Mouse (Mus musculus): ENCODE data around the gene Rpl35a. TPM values are rescaled to one million over a fixed set of nuclear protein-coding genes. Genes with fewer than 3 reads are reported as not detected.

Rpl35a gene
- polyA plus RNA-seq, 1 experiment from 2014 or later: 769 TPM

DNA sequence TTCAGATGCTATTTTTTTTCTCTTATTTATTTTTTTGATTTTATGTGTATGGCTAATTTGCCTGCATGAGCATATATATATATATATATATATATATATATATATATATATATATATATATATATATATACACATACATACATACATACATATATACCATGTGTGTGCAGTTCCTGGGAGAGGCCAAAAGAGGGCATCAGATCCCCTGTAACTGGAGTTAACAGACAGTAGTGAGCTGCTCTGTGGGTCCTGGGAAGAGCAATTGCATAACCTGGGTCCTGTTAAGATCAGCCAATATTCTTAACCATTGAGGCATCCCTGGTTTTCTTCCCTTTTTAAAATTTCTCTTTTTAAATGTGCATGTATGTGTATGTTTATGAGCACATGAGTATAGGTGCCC, 14.7 kb downstream of the Rpl35a start:
- no peak for ATAC-seq

DNA sequence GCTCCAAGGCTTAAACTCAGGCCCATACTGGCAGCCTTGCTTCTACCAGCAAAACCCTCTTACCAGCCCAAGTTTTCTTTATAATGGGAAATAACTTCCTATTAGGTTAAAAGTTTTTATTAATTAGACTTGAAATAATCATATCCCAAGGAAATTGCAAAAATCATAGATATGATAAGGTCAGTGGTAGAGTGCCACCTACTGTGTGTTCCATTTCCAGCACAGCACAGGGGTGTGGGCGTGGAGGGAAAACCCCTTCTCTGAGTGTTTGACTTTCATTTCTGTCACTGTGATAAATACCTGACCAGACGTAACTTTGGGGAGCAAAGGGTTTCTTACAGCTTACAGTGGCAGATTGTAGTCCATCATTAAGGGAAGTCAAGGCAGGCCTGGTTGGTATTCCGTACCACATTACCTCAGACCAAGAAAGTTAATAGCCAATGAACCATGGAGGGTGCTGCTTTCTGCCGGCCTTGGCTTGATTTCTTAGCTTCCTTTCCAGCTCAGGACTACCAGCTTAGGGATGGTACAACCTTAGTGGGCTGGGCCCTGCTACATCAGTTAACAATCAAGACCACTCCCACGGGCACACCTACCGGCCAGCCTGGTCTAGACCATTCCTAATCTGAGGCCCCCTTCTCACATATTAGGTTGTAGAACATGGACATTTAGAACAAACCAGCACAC, 16.8 kb downstream of the Rpl35a start:
- ATAC-seq: no peak

More for the DNA sequence above, 14.7 kb downstream of the Rpl35a start:
- CTCF ChIA-PET: interaction anchor here (1.0 kb wide), 1 partner anchor 13 kb away, joined by 3 read pairs; no protein-coding TSS in a partner anchor
- no peaks in the 10 kb centered on the region for H3K27me3 ChIP-seq
- in situ Hi-C loops (cut with MboI; ENCODE audit: low pct_unique_long_range_greater_than_20kb): loop anchor here (5.0 kb wide), 1 partner anchor 81 kb away; no protein-coding TSS in a partner anchor
- DNase-seq (ENCODE audit: low read depth, low spot score): no peak
- POLR2A ChIA-PET: no interaction called here
- TF ChIP-seq CTCF (IDR thresholded peaks at IDR 0.05): no peak

DNA sequence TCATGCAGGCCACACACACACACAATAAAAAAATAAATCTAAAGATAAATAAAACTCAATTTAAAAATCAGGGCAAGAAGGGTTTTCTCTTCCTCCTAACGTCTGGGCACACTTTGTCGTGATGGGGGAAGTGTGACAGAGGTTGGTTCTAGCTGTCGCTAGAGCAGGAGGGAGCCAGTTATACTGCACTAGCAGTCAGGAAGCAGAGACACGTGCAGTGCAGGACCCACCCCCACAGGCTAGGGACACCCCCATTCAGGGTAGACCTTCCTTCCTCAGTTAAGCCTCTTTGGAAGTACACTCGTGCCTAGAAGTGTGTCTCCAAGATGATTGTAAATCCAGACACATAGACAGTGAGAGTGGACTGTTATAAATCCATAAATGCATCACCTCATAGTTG, 18.7 kb downstream of the Rpl35a start:
- TF ChIP-seq CTCF (IDR thresholded peaks at IDR 0.05): no peak
- no peaks in the 10 kb centered on the region for H3K27me3 ChIP-seq
- in situ Hi-C loops (cut with MboI; ENCODE audit: low pct_unique_long_range_greater_than_20kb): loop anchor here (5.0 kb wide), 1 partner anchor 77 kb away; no protein-coding TSS in a partner anchor
- DNase-seq (ENCODE audit: low read depth, low spot score) (no peak), ATAC-seq (no peak)
- ChIA-PET POLR2A (no interaction called here), CTCF (no interaction called here)

More for the DNA sequence above, 16.8 kb downstream of the Rpl35a start:
- ChIA-PET POLR2A (no interaction called here), CTCF (no interaction called here)
- no peak for TF ChIP-seq CTCF (IDR thresholded peaks at IDR 0.05)
- in situ Hi-C loops (cut with MboI; ENCODE audit: low pct_unique_long_range_greater_than_20kb): loop anchor here (5.0 kb wide), 1 partner anchor 79 kb away; no protein-coding TSS in a partner anchor
- H3K27me3 ChIP-seq: no peaks in the 10 kb centered on the region
- DNase-seq (ENCODE audit: low read depth, low spot score): no peak

DNA sequence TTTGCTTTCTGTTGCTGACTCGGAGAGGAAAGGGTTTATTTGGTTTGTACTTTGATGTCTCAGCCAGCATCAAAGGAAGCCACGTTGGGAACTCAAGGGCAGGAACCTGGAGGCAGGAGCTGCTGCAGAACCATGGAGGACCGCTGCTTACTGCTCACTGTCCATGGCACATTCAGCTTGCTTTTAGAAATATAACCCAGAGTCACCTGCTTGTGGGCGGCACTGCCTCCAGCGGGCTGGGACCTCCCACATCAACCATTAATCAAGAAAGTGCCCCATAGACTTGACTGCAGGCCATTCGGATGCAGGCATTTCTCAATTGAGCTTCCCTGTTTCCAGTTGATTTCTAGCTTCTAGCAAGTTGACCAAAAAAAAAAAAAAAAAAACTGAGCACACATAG, 19.8 kb downstream of the Rpl35a start:
- DNase-seq (ENCODE audit: low read depth, low spot score) (no peak), ATAC-seq (no peak)
- ChIA-PET CTCF (interaction anchor here (1.1 kb wide), 1 partner anchor 117 kb away, joined by 3 read pairs; no protein-coding TSS in a partner anchor), POLR2A (interaction anchor here (0.6 kb wide), 1 partner anchor 525 kb away, joined by 6 read pairs; no protein-coding TSS in a partner anchor)
- in situ Hi-C loops (cut with MboI; ENCODE audit: low pct_unique_long_range_greater_than_20kb): no loop called here
- TF ChIP-seq CTCF (IDR thresholded peaks at IDR 0.05): no peak
- no peaks in the 10 kb centered on the region for H3K27me3 ChIP-seq

DNA sequence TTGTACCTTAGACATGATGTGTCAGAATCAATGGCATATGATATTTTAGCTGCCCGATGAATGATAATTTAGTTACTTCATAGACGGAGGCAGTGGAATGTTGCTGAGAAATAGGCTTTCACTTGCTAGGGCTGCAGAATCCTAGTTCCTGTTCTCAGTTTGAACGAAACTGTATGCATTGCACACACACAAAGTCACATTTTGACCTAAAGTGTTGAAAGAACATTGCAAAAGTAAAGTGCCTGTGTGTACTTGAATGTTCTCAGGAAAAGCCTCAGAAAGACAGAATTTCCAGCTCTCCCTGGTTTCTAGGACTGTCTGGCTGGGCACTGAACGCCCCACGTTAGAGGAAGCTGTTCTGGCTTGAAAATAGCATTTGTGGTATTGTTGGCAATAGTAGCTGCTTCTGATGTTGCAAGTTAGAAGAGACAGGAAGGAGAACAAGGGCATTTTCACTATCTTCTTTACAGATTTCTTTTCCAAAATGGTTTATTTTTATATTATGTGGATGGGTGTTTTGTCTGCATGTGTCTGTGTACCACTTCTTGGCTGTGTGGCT, 20.9 kb downstream of the Rpl35a start:
- no peaks in the 10 kb centered on the region for H3K27me3 ChIP-seq
- POLR2A ChIA-PET: no interaction called here
- CTCF ChIA-PET: interaction anchor here (1.1 to 1.4 kb wide), 3 partner anchors 73 to 116 kb away, joined by 3 read pairs; no protein-coding TSS in a partner anchor
- DNase-seq (ENCODE audit: low read depth, low spot score) (no peak), ATAC-seq (no peak)
- in situ Hi-C loops (cut with MboI; ENCODE audit: low pct_unique_long_range_greater_than_20kb): no loop called here
- TF ChIP-seq CTCF (IDR thresholded peaks at IDR 0.05): no peak

DNA sequence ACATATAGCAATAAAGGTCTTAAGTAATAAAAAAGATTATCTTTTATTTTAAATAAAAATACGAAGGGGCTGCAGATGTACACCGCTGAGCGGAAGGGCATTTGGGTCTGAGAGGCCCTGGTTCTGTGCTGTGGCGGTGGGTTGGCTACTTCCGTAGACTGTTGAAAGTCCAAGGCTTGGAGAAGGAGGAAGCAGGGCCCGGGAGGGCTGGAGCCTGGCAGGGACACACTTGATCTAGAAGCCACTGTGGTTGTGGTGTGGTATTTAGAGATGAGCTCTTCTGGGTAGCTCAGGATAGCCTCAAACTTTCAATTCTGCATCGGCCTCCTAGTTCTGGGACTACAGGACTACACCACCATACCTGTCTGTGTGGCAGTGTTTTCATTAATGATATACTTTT, 23.8 kb downstream of the Rpl35a start:
- no peak for DNase-seq (ENCODE audit: low read depth, low spot score)
- CTCF ChIA-PET: interaction anchor here (1.1 kb wide), 1 partner anchor 75 kb away, joined by 3 read pairs; no protein-coding TSS in a partner anchor
- POLR2A ChIA-PET: interaction anchor here (0.6 kb wide), 1 partner anchor 320 kb away, joined by 3 read pairs; no protein-coding TSS in a partner anchor
- no peak for TF ChIP-seq CTCF (IDR thresholded peaks at IDR 0.05)
- H3K27me3 ChIP-seq: no peaks in the 10 kb centered on the region
- in situ Hi-C loops (cut with MboI; ENCODE audit: low pct_unique_long_range_greater_than_20kb): no loop called here
- ATAC-seq: no peak

DNA sequence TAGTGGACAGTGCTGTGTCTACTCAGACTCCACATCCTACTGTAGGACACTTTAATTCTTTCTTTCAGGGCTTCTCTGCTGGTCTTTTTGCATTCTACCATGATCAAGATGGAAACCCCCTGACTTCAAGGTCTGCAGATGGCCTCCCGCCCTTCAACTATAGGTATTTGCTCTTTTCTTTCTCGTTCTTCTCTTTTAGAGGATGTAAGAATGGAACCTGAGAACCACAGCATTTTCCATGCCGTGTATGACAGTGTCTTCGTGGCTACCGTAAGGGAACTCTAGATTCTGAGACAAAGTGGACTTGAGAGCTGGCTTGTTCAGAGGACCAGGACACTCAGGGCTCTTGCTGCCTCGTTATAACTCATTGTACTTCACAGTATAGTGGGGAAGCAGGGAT, 26.7 kb downstream of the Rpl35a start:
- CTCF ChIA-PET: interaction anchor here (0.6 kb wide), 1 partner anchor 40 kb away, joined by 3 read pairs; no protein-coding TSS in a partner anchor
- TF ChIP-seq CTCF (IDR thresholded peaks at IDR 0.05): no peak
- POLR2A ChIA-PET: no interaction called here
- ATAC-seq (no peak), DNase-seq (ENCODE audit: low read depth, low spot score) (no peak)
- in situ Hi-C loops (cut with MboI; ENCODE audit: low pct_unique_long_range_greater_than_20kb): no loop called here
- no peaks in the 10 kb centered on the region for H3K27me3 ChIP-seq

DNA sequence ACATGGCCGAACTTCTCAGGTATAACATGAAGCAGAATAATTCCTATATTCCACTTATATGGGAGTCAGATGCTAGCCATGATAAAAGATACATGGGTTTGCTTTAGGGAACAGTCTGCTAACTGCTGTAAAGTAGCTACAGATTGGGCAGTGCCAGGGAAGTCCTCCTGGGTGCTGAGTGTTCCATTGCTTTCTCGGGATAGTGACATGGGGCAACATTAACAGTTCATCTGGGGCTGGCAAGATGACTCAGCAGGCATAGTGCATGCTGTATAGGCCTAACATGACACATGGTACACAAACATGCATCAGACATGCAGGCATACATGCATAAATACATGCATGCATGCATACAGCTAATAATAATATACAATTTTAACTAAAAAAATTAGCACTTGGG, 27.7 kb downstream of the Rpl35a start:
- POLR2A ChIA-PET: interaction anchor here (0.6 kb wide), 1 partner anchor 83 kb away, joined by 3 read pairs; no protein-coding TSS in a partner anchor
- no peak for TF ChIP-seq CTCF (IDR thresholded peaks at IDR 0.05)
- H3K27me3 ChIP-seq: no peaks in the 10 kb centered on the region
- CTCF ChIA-PET: interaction anchor here (1.1 kb wide), 1 partner anchor 13 kb away, joined by 3 read pairs; no protein-coding TSS in a partner anchor
- in situ Hi-C loops (cut with MboI; ENCODE audit: low pct_unique_long_range_greater_than_20kb): no loop called here
- ATAC-seq (no peak), DNase-seq (ENCODE audit: low read depth, low spot score) (no peak)

DNA sequence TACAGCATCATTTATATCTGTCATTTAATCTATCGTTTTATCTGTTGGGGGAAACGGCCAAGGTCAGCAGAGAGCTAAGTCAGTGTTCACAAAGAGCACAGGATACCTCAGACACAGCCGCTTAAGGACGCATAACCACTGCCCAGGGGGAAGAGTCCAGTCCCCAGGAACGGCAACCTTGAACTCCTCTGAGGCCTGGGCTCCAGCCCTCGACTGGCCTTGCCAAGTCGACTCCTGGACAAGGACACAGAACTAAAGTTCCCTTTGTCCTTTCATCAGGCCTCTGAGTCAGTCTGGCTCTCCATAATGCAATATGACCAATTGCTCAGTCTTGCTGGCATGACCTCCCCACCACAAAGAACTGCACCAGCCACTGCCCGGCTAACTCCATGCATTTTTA, 29.4 kb downstream of the Rpl35a start:
- TF ChIP-seq CTCF (IDR thresholded peaks at IDR 0.05): no peak
- CTCF ChIA-PET: no interaction called here
- in situ Hi-C loops (cut with MboI; ENCODE audit: low pct_unique_long_range_greater_than_20kb): no loop called here
- no peaks in the 10 kb centered on the region for H3K27me3 ChIP-seq
- POLR2A ChIA-PET: no interaction called here
- ATAC-seq (no peak), DNase-seq (ENCODE audit: low read depth, low spot score) (no peak)

Other genes starting within 250 kb of the Rpl35a start
- gene Smbd1, start 246.0 kb upstream of the Rpl35a start, polyA plus RNA-seq (2021): not detected
- 108 TPM for gene Fyttd1, start 179.0 kb upstream of the Rpl35a start, polyA plus RNA-seq (2021)
- gene Rubcn, start 178.7 kb upstream of the Rpl35a start, polyA plus RNA-seq (2021): 39.2 TPM
- 24.5 TPM for gene Lrch3, start 142.4 kb upstream of the Rpl35a start, polyA plus RNA-seq (2021)
- gene Iqcg, start 235 bp upstream of the Rpl35a start, polyA plus RNA-seq (2021): 7.9 TPM
- 3.8 TPM for gene Lmln, start 6.1 kb downstream of the Rpl35a start, polyA plus RNA-seq (2021)
- 24.8 TPM for gene Osbpl11, start 128.6 kb downstream of the Rpl35a start, polyA plus RNA-seq (2021)
- 80.8 TPM for gene Snx4, start 195.0 kb downstream of the Rpl35a start, polyA plus RNA-seq (2021)